Mouse (Mus musculus) ES-CJ7 (cell line): ENCODE results near the gene Hist1h2bm.
A peak's percentile ranks its signal among the peaks of the same experiment; 100 is the strongest.

ENCODE experiments used
- DNase-seq: peaks from one replicate; pipeline ENCODE4 v3.0.0; 2011; ENCODE audit warnings: low read depth, low spot score

Gene Hist1h2bm

GRCm38 (mm10) chr13:21721757-21722372 lies at the start of gene Hist1h2bm:
Gene Hist1h2bm, plus strand, starts transcription at chr13:21722044.
- peak; percentile 96 for DNase-seq

GRCm38 (mm10) chr13:21677305-21677704 lies 44.5 kb upstream of the Hist1h2bm start, which contains the start of gene Olfr1360:
Gene Olfr1360, minus strand, starts transcription at chr13:21677405.
- no peak for DNase-seq

- DNase-seq = no peak
Observed at GRCm38 (mm10) chr13:21697811-21698210, 24.0 kb upstream of the Hist1h2bm start, which contains the start of gene Olfr1359. Gene Olfr1359, plus strand, starts transcription at chr13:21698111.

- no peak for DNase-seq
Observed at GRCm38 (mm10) chr13:21706669-21707068, 15.2 kb upstream of the Hist1h2bm start.

- DNase-seq = peak; percentile 87
Observed at GRCm38 (mm10) chr13:21710031-21710711, 11.7 kb upstream of the Hist1h2bm start.

- peak; percentile 60 for DNase-seq
Observed at GRCm38 (mm10) chr13:21710821-21711525, 10.9 kb upstream of the Hist1h2bm start.

GRCm38 (mm10) chr13:21711698-21712097 lies 10.1 kb upstream of the Hist1h2bm start:
- no peak for DNase-seq

- peak; percentile 79 for DNase-seq
Observed at GRCm38 (mm10) chr13:21714725-21715124, 7.1 kb upstream of the Hist1h2bm start.

- peak; percentile 82 for DNase-seq
Observed at GRCm38 (mm10) chr13:21715131-21715863, 6.5 kb upstream of the Hist1h2bm start.

- peak; percentile 98 for DNase-seq
Observed at GRCm38 (mm10) chr13:21715864-21716539, 5.8 kb upstream of the Hist1h2bm start, which contains the start of the genes Hist1h2bl and Hist1h2ai. Gene Hist1h2bl, minus strand, starts transcription at chr13:21716143. Gene Hist1h2ai, plus strand, starts transcription at chr13:21716422.

- DNase-seq = peak; percentile 83
Observed at GRCm38 (mm10) chr13:21716540-21717391, 5.1 kb upstream of the Hist1h2bm start.

- peak; percentile 95 for DNase-seq
Observed at GRCm38 (mm10) chr13:21717397-21718357, 4.2 kb upstream of the Hist1h2bm start, which contains the start of gene Hist1h3h. Gene Hist1h3h, plus strand, starts transcription at chr13:21717659.

- DNase-seq = peak; percentile 72
Observed at GRCm38 (mm10) chr13:21718381-21719080, 3.3 kb upstream of the Hist1h2bm start.

- peak; percentile 74 for DNase-seq
Observed at GRCm38 (mm10) chr13:21721107-21721756, 612 bp upstream of the Hist1h2bm start.

GRCm38 (mm10) chr13:21722373-21722925 lies 605 bp downstream of the Hist1h2bm start:
- DNase-seq = peak; percentile 64

- peak; percentile 60 for DNase-seq
Observed at GRCm38 (mm10) chr13:21722993-21723836, 1.4 kb downstream of the Hist1h2bm start.
